Mouse (Mus musculus): Measurements from ENCODE around the gene Gjc3.
A peak's percentile ranks its signal among the peaks of the same experiment; 100 is the strongest.
"Not testable (repeated sequence)": the region's sequence is repeated elsewhere in the genome, so short reads cannot be mapped to it uniquely, and the experiment has no call there.

Gene Gjc3

DNA sequence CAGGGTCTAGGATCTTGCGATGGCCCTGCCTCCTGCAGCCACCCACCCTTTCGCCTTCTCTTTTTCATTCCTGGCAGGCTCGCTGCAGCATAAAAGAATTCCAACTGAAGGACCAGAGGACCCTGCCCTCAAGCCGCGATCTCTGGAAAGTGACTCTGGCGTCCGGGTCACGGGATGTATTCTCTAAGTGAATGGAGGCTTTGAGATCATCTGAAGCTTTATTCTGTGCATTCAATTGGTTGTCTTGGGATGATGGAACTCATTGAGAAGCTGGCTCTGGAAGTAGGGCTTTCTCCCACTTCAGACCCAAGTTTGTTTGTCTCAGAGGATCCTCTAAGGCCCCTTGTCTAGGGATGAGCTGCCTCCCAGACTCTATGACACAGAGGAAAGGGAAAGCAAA lies at the start of gene Gjc3:
Gjc3 (minus strand) TSS at position 154 of the 400 bp plus-strand sequence.
- DNase-seq (ENCODE audit: inconsistent age in 2 of 2, low spot score in 1 of 2), result no peak

DNA sequence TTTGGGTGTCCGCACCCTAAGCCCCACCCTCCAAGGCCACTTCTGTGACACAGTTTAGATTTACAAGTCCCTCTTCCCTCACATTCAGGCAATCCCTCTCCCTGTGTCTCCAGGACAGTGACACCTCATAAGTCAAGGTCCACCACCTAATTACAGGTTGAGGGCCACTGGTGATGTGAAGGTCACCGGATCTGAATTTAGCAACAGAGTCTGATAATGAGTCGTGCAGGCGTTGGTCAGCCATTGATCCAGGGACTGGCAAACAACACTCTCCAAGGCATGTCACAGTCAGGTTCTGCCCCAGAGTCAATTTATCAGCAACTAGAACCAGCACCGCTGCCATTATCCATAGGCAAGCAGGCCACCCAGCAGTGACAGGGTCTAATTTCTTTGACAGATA lies 49.5 kb upstream of the Gjc3 start:
- DNase-seq (ENCODE audit: inconsistent age in 2 of 2, low spot score in 1 of 2), result no peak

GRCm38 (mm10) chr5:138009437-138009836 lies 46.5 kb upstream of the Gjc3 start:
- no peak for DNase-seq (ENCODE audit: inconsistent age in 2 of 2, low spot score in 1 of 2)

- no peak for DNase-seq (ENCODE audit: inconsistent age in 2 of 2, low spot score in 1 of 2)
These were observed 23.5 kb upstream of the Gjc3 start for GRCm38 (mm10) chr5:137986351-137986750.

- peak in 1 of 2 experiments; percentile 22 for DNase-seq (ENCODE audit: inconsistent age in 2 of 2, low spot score in 1 of 2)
These were observed 18.4 kb upstream of the Gjc3 start, which contains the start of gene Azgp1 for GRCm38 (mm10) chr5:137981300-137981699. Azgp1 (plus strand) TSS chr5:137981520.

DNA sequence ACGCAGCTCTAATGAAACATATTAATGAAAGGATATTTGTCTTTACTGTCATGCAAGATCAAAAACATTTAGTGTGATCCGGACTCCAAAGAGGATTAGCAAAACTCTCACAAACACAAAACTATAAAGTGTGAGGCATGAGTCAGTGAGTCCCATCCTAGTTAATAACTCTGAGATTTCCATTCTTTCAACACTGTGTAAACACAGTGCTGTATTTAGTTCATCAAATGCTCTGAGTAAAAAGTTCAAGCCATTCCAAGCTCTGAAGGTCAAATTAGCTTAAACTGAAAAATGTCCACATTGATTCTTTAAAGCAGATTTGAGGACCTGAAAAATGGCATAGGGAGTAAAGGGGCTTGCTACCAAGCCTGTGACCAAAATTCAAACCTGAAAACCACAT lies 16.2 kb upstream of the Gjc3 start:
- DNase-seq (ENCODE audit: inconsistent age in 2 of 2, low spot score in 1 of 2), result no peak

GRCm38 (mm10) chr5:137977291-137977690 lies 14.4 kb upstream of the Gjc3 start:
- DNase-seq (ENCODE audit: inconsistent age in 2 of 2, low spot score in 1 of 2), result no peak

- DNase-seq (ENCODE audit: inconsistent age in 2 of 2, low spot score in 1 of 2), result no peak
These were observed 12.5 kb upstream of the Gjc3 start for GRCm38 (mm10) chr5:137975434-137975833.

GRCm38 (mm10) chr5:137974724-137975123 lies 11.8 kb upstream of the Gjc3 start:
- DNase-seq (ENCODE audit: inconsistent age in 2 of 2, low spot score in 1 of 2), result no peak

DNA sequence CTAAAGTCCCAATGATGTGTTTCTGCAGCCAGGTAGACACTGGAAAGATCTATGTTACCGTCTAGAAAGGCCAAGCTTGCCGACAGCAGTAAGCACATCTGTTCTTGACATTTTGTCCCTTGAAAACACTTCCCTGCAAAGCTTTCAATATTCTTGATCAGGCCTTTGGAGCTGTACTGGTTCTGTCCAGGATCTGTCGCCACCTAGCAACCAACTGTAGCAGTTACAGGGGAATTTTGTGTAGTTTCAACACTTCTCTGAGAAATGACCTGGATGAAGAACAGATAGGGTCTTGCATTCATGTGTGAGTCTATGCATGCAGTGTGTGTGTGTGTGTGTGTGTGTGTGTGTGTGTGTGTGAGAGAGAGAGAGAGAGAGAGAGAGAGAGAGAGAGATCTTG lies 10.8 kb upstream of the Gjc3 start:
- DNase-seq (ENCODE audit: inconsistent age in 2 of 2, low spot score in 1 of 2), result peak in 1 of 2 experiments; percentile 21

- DNase-seq (ENCODE audit: inconsistent age in 2 of 2, low spot score in 1 of 2), result no peak
These were observed 10.3 kb upstream of the Gjc3 start for GRCm38 (mm10) chr5:137973161-137973560.

GRCm38 (mm10) chr5:137966492-137966891 lies 3.6 kb upstream of the Gjc3 start:
- no peak for DNase-seq (ENCODE audit: inconsistent age in 2 of 2, low spot score in 1 of 2)

- DNase-seq (ENCODE audit: inconsistent age in 2 of 2, low spot score in 1 of 2), result no peak
These were observed 6.5 kb downstream of the Gjc3 start for GRCm38 (mm10) chr5:137956404-137956803.

GRCm38 (mm10) chr5:137951218-137951617 lies 11.7 kb downstream of the Gjc3 start:
- peak; percentile 14 to 46 for DNase-seq (ENCODE audit: inconsistent age in 2 of 2, low spot score in 1 of 2)

DNA sequence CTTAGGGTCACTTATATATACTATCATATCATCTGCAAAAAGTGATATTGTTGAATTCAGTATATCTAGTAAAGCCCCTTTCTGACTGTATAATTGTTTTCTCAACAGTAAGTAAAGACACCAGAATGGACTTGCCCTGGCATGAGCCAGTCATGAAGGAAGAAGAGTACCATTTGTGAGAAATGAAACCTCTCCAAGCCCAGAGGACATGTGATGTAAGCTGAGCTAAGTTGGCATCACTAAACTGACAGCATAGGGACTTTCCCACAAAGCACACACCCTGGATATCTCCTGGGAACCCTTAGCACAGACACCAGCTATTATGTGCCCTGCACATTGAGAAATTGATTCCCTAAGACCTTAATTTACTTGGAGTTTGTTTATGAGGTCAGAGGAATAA lies 15.6 kb downstream of the Gjc3 start:
- DNase-seq (ENCODE audit: inconsistent age in 2 of 2, low spot score in 1 of 2), result no peak

DNA sequence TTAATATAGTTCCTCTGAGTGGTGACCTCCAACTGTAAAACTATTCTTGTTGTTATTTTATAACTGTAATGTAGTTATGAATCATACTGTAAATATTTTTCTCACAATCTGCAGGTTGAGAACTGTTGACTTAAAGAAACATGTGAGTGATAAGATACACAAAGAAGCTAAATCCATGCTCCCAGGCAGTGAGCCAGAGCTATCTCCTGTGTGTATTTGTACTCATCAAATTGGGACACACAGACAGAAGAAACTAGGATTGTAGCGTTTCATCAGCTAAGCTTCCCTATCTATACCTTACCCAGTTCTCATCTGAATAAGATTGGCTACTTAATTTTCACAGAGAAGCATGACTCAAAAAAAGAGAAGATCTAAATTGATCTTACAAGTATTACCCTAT lies 19.8 kb downstream of the Gjc3 start:
- DNase-seq (ENCODE audit: inconsistent age in 2 of 2, low spot score in 1 of 2), result no peak

DNA sequence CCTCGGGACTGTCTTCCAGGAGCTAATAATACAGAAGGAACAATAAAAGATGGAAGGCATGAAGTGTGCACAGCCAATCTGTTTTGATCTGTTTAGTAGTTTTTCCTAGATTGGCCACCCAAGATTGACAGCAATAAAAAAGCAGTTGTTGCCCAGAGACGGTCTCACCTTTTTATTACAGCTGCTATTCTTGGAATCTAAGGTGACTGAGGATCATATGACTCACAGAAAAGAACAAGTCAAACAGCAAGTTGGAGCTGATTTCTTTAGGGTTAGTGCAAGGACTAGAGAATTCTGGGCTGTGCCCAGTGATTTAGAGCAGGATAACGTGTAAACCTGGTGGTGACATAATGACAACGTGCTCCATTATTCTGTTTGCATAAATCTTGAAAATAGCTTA lies 21.9 kb downstream of the Gjc3 start:
- no peak for DNase-seq (ENCODE audit: inconsistent age in 2 of 2, low spot score in 1 of 2)

DNA sequence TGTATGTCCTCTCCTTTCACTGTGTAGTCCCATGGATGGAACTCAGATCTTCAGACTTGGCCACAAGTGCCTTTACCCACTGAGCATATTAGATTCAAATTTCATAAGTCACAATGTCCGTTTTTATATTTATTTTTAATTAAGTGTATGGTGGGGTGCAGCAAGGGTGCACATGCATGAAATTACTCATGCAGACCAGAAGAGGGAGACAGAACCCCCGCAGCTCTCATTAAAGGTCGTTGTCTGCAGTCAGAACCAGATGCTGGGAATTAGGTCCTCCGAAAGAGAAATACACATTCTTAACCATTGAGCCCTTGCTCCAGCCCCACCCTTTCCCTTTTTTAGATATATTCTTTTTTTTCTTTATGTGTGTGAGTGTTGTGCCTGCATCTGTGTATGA lies 25.7 kb downstream of the Gjc3 start:
- no peak for DNase-seq (ENCODE audit: inconsistent age in 2 of 2, low spot score in 1 of 2)

GRCm38 (mm10) chr5:137936486-137936885 lies 26.4 kb downstream of the Gjc3 start:
- DNase-seq (ENCODE audit: inconsistent age in 2 of 2, low spot score in 1 of 2), result no peak

GRCm38 (mm10) chr5:137933934-137934333 lies 29.0 kb downstream of the Gjc3 start:
- not testable (repeated sequence) for DNase-seq (ENCODE audit: inconsistent age in 2 of 2, low spot score in 1 of 2)

DNA sequence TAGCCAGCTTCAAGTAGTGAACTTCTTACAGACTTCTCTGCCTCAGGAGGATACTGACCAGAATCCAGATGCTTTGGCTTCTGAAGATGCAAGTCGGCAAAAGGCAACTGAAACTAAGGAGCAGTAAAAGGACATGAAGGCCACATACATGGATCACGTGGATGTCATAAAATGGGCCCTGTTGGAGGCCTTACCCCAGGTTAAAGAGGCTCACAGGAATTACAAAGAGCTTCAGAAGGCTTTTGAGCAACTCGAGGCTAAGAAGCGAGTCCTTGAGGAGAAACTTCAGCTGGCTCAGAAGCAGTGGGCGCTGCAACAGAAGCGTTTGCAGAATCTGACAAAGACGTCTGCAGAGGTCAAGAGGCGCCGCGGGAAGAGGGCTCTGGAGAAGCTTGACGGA lies 34.5 kb downstream of the Gjc3 start:
- no peak for DNase-seq (ENCODE audit: inconsistent age in 2 of 2, low spot score in 1 of 2)

DNA sequence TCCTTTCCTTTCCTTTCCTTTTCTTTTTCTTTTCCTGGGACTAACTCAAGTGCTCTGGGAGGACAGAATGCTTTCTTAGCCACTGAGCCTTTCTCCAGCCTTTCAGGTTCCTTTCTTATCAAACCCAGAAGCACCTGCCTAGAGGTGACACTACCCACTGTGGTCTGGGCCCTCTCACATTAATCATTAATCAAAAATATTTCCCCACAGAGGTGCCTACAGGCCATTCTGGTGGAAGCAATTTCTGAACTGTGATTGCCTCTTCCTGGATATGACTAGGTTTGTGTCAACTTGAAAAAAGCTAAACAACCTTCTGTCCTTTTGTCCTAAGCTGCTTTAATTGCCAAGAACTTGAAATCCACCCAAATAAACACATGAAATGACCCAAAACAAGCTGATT lies 40.7 kb downstream of the Gjc3 start:
- DNase-seq (ENCODE audit: inconsistent age in 2 of 2, low spot score in 1 of 2), result no peak

DNA sequence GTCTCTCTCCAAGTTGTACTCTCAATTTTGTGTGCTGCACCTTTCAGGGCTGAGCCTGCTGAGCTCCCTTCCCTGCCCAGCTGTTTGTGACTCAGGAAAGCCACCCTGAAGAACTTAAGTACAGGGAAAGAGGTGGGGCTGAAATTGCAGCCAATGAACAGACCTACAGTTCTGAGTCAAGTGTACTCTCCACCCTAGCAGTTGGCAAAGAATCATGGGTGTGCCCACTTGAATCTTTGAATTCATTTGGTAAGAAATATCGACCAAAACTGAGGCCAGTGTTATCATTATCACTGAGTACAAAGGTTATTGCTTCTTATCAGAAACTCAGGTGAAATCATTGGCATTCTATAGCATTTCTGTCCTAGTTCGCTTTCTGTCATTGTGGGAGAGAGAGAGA lies 41.4 kb downstream of the Gjc3 start, which contains the start of gene Cyp3a13:
Cyp3a13 (minus strand) TSS at position 88 of the 400 bp plus-strand sequence.
- DNase-seq (ENCODE audit: inconsistent age in 2 of 2, low spot score in 1 of 2), result no peak

DNA sequence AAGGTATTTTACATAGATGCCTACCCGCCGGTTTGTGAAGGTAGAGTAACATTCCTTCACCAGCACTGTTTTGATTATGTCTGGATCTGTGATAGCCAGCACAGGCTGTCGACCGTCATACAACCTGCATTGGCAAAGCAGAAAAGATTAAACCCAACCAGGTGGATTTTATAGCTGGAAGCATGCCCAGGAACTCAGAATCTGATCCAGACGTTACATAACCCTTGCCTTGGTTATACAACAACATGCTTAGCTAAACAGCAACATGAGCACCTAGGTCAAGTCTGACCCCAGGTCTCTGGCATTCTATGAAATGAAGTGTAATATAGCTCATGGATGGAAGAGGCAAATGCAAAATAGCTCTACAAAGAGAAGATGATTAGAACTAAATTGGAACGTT lies 47.3 kb downstream of the Gjc3 start:
- DNase-seq (ENCODE audit: inconsistent age in 2 of 2, low spot score in 1 of 2), result no peak

Measured in adrenal gland, adult (tissue).